Mouse (Mus musculus): Measurements from ENCODE around the gene Rc3h2.

GRCm38 (mm10) chr2:37355571-37355970, 67.1 kb downstream of the Rc3h2 start:
- TF ChIP-seq POLR2A (IDR thresholded peaks at IDR 0.05; ENCODE audit: insufficient read length, low read depth) (no peak), CEBPB (IDR thresholded peaks at IDR 0.05; ENCODE audit: insufficient read depth, poor library complexity, severe bottlenecking) (no peak), MAX (IDR thresholded peaks at IDR 0.05; ENCODE audit: low read depth) (no peak), MYOG (IDR thresholded peaks at IDR 0.05; ENCODE audit: control insufficient read depth in 1 of 3, insufficient read depth in 1 of 3, insufficient read length in 2 of 3, low read depth in 2 of 3) (no peak), MYOD1 (IDR thresholded peaks at IDR 0.05; ENCODE audit: control insufficient read depth in 1 of 3, insufficient read length in 2 of 3, low read depth in 2 of 3) (no peak)

All from myocyte (in vitro differentiated cells).